Mouse (Mus musculus) mouse trophoblast stem cell (cell line): Measurements from ENCODE around the gene Polr3g.
"Not testable (repeated sequence)": the region's sequence is repeated elsewhere in the genome, so short reads cannot be mapped to it uniquely, and the experiment has no call there.

Source experiments
- in situ Hi-C, 2 experiments: fragments of 300-500 bp; cut with MseI, MboI; formaldehyde crosslinking; loops; 2 replicates in 1 of 2; 3 replicates in 1 of 2; pipeline ENCODE4 v1.15.1; 2025

Polr3g gene

GRCm38 (mm10) chr13:81710775-81711545 lies at the start of gene Polr3g, which contains the start of gene Mblac2:
Polr3g (minus strand) TSS chr13:81711013.
Mblac2 (plus strand) TSS chr13:81711341.
- in situ Hi-C loops, result no loop called here

GRCm38 (mm10) chr13:81760379-81760778 lies 49.6 kb upstream of the Polr3g start:
- in situ Hi-C loops, result loop anchor here (5.0 kb wide), 1 partner anchor 318 kb away; no protein-coding TSS in a partner anchor

GRCm38 (mm10) chr13:81757058-81757660 lies 46.3 kb upstream of the Polr3g start:
- in situ Hi-C loops, result no loop called here

- in situ Hi-C loops, result no loop called here
Observed at GRCm38 (mm10) chr13:81755324-81755723, 44.5 kb upstream of the Polr3g start.

GRCm38 (mm10) chr13:81754878-81755277 lies 44.1 kb upstream of the Polr3g start:
- in situ Hi-C loops, result no loop called here

GRCm38 (mm10) chr13:81744092-81744396 lies 33.2 kb upstream of the Polr3g start:
- in situ Hi-C loops, result no loop called here

- in situ Hi-C loops, result no loop called here
Observed at GRCm38 (mm10) chr13:81743391-81744091, 32.7 kb upstream of the Polr3g start.

- in situ Hi-C loops, result no loop called here
Observed at GRCm38 (mm10) chr13:81740898-81741297, 30.1 kb upstream of the Polr3g start.

GRCm38 (mm10) chr13:81736606-81737005 lies 25.8 kb upstream of the Polr3g start:
- in situ Hi-C loops, result no loop called here

- in situ Hi-C loops, result no loop called here
Observed at GRCm38 (mm10) chr13:81730362-81730761, 19.5 kb upstream of the Polr3g start.

GRCm38 (mm10) chr13:81729102-81729501 lies 18.3 kb upstream of the Polr3g start:
- in situ Hi-C loops, result no loop called here

- in situ Hi-C loops, result not testable (repeated sequence)
Observed at GRCm38 (mm10) chr13:81728141-81728540, 17.3 kb upstream of the Polr3g start.

- in situ Hi-C loops, result no loop called here
Observed at GRCm38 (mm10) chr13:81713896-81714295, 3.1 kb upstream of the Polr3g start.

GRCm38 (mm10) chr13:81711546-81712371 lies 946 bp upstream of the Polr3g start:
- in situ Hi-C loops, result no loop called here

GRCm38 (mm10) chr13:81710266-81710665 lies 547 bp downstream of the Polr3g start:
- in situ Hi-C loops, result no loop called here

- in situ Hi-C loops, result no loop called here
Observed at GRCm38 (mm10) chr13:81709805-81710204, 1.0 kb downstream of the Polr3g start.

GRCm38 (mm10) chr13:81706311-81706710 lies 4.5 kb downstream of the Polr3g start:
- in situ Hi-C loops, result no loop called here

GRCm38 (mm10) chr13:81703621-81704020 lies 7.2 kb downstream of the Polr3g start:
- in situ Hi-C loops, result no loop called here

GRCm38 (mm10) chr13:81703148-81703547 lies 7.7 kb downstream of the Polr3g start:
- in situ Hi-C loops, result no loop called here

GRCm38 (mm10) chr13:81694446-81694845 lies 16.4 kb downstream of the Polr3g start:
- in situ Hi-C loops, result no loop called here

GRCm38 (mm10) chr13:81691606-81692005 lies 19.2 kb downstream of the Polr3g start:
- in situ Hi-C loops, result no loop called here

- in situ Hi-C loops, result no loop called here
Observed at GRCm38 (mm10) chr13:81690477-81690876, 20.3 kb downstream of the Polr3g start.
